Mouse (Mus musculus): Measurements from ENCODE around the gene Aire.

The Aire gene

GRCm38 (mm10) chr10:78008169-78008568, 35.2 kb downstream of the Aire start:
- no peak for DNase-seq

- DNase-seq = no peak
Observed at GRCm38 (mm10) chr10:78007203-78007602, 36.2 kb downstream of the Aire start.

- DNase-seq = no peak
Observed at GRCm38 (mm10) chr10:78005791-78006438, 37.5 kb downstream of the Aire start.

- DNase-seq = no peak
Observed at GRCm38 (mm10) chr10:78004479-78005100, 38.8 kb downstream of the Aire start.

GRCm38 (mm10) chr10:78002316-78002715, 41.1 kb downstream of the Aire start:
- DNase-seq = no peak

- DNase-seq = peak; percentile 32
Observed at GRCm38 (mm10) chr10:78001796-78002195, 41.6 kb downstream of the Aire start.

GRCm38 (mm10) chr10:78000200-78000599, 43.2 kb downstream of the Aire start:
- no peak for DNase-seq

GRCm38 (mm10) chr10:77995639-77996038, 47.8 kb downstream of the Aire start:
- no peak for DNase-seq

- DNase-seq = no peak
Observed at GRCm38 (mm10) chr10:77985775-77986174, 57.6 kb downstream of the Aire start.

GRCm38 (mm10) chr10:77984660-77985059, 58.8 kb downstream of the Aire start:
- peak; percentile 83 for DNase-seq

Measured in lung, postnatal 14 days (tissue).